Mouse (Mus musculus) cerebellum, postnatal 14 days (tissue): ENCODE results near the gene Tsfm.
"Not testable (repeated sequence)": the region's sequence is repeated elsewhere in the genome, so short reads cannot be mapped to it uniquely, and the experiment has no call there.

Experiments used
- DNase-seq, 2 experiments: peaks; one replicate each; pipeline ENCODE4 v3.0.0; 2021; ENCODE audit warnings: mixed read lengths in 2 of 2

Gene Tsfm

DNA sequence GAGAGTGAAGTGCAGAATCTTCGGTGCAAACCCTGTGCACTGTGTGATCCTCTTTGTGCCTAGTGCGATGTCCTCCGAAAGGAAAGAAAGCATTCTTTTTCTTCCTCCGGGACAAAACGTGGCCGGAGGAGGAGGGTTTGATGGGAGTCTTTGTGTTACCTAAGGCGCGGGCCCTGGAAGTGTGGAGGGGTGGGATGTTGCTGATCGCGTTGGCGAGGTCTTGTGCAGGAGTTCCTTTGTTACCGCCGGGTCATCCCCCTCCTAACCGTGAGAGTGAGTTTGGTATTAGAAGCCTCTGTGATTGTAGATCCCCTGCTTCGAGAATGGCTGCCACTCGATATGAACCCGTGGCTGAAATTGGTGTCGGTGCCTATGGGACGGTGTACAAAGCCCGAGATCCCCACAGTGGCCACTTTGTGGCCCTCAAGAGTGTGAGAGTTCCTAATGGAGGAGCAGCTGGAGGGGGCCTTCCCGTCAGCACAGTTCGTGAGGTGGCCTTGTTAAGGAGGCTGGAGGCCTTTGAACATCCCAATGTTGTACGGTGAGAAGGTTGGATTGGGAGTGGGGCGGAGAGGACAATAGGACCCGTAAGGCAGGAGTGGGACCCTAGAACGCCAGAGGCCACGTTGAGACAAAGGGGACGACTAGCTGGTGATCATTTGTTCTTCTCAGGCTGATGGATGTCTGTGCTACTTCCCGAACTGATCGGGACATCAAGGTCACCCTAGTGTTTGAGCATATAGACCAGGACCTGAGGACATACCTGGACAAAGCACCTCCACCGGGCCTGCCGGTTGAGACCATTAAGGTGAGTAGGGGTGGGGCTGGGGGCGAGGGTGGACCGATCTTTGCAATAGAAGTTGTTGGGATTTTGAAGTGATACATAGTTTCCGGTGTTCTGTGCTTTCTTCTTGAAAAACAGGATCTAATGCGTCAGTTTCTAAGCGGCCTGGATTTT lies 33.6 kb upstream of the Tsfm start:
- peak in 1 of 2 experiments; percentile 51 for DNase-seq

GRCm38 (mm10) chr10:127063239-127063872 lies 32.7 kb upstream of the Tsfm start, which contains the start of gene Cdk4:
Cdk4 (plus strand) TSS chr10:127063534.
- DNase-seq = peak; percentile 99 to 100

GRCm38 (mm10) chr10:127062503-127062902 lies 31.9 kb upstream of the Tsfm start:
- DNase-seq = peak in 1 of 2 experiments; percentile 33

- not testable (repeated sequence) for DNase-seq
Measured at GRCm38 (mm10) chr10:127062101-127062500, 31.5 kb upstream of the Tsfm start.

- no peak for DNase-seq
Measured at GRCm38 (mm10) chr10:127061513-127061912, 30.9 kb upstream of the Tsfm start.

DNA sequence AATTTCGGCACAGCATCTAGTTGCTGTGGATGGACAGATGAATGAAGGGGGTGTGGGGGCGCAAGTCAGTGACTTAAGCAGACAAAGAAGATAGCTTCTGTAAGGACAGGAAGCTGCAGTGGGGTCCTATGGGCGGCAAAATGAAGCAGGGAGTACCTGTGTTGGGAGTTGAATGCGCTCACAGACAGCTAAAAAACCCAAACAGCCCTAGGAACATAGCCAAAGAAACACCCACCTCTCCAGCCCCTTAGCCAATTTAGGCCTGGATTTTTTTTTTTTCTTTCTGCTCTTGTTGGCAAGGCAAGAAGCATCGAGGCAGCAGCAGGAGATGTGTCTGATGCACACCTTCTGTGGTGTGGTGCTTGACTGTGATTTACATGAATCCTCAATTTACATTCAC lies 30.4 kb upstream of the Tsfm start:
- peak in 1 of 2 experiments; percentile 36 for DNase-seq

DNA sequence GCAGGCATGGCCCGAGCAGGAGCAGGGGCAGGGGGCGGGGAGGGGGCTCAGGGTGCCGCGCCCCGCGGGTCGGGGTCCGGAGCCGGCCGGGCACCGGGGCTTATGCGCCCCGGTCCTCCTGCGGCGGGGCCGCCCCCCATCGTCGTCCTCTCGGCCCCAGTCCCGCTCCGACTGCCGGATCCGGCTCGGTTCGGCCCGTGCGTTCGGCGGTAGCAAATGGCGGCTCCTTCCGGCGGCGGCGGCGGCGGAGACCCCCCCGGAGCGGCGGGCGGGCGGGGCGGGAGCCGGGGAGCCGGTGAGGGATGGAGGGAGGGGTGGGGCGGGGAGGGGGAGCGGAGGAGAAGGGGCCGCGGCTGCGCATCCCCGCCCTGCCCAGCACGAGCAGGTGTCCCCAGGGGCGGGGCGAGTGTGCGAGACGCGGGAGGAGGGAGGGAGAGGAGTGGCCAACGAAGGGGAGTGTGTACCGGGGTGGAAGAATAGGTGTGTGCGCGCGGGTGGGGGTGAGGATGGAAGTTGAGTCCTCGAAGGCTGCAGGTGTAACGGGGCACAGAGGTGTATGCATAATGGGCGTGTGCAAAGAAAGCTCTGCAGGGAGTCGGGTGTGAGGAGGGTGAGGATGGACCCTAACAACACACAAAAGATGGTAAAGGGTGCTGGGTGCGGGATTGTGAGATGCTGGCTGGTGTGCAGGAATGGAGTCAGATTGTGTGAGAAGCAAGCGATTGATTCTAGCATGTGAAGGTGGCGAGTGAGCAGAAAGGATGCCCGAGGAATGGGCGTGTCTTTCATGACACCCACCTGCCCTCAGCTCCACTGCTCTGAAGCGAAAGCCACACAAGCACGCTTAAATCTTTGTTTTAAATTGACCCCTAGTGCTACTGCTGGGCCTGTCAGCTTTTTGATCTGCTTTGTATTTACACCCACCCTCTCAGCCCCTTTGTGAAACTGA lies 29.6 kb upstream of the Tsfm start, which contains the start of gene March9:
March9 (minus strand) TSS at position 217 of the 949 bp plus-strand sequence.
- peak; percentile 91 to 92 for DNase-seq

DNA sequence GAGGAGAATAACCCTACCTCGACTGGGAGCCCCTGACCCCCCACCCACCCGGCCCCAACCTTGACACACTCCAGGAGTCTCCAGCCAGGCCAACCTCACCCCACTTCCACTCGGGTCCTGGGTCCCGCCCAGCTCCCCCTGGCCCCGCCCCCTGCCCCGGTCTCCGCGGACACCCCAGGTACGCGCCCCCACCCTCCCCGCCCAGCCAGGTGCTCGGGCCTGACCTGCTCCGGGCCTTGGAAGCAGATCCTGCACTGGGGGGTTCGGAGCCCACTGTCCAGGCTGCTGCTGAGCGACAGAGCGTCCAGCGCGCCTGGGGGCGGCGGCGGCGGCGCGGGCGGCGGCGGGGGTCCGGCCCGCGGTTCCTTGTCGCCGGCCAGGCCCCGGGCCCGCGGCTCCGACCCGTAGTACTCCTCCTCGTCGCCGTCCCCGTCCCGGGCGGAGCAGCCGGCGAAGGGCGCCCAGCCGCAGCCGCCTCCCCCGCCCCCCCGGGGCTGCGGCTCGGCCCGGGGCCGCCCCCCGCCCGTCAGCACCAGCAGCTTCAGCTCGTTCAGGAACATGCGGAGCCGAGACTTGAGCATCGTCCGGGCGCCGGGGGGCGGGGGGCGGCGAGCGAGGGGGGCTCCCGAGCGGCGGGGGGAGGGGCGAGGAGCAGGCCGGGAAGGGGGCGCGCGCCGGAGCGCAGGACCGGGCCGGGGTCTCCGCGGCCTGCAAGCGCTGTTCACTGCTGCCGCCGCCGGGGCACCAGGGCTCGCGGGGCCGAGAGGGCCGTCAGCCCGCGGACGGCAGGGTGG lies 28.7 kb upstream of the Tsfm start:
- peak; percentile 52 to 66 for DNase-seq

GRCm38 (mm10) chr10:127058708-127059107 lies 28.1 kb upstream of the Tsfm start:
- DNase-seq = peak in 1 of 2 experiments; percentile 33

GRCm38 (mm10) chr10:127058161-127058560 lies 27.5 kb upstream of the Tsfm start:
- DNase-seq = peak; percentile 89 to 90

DNA sequence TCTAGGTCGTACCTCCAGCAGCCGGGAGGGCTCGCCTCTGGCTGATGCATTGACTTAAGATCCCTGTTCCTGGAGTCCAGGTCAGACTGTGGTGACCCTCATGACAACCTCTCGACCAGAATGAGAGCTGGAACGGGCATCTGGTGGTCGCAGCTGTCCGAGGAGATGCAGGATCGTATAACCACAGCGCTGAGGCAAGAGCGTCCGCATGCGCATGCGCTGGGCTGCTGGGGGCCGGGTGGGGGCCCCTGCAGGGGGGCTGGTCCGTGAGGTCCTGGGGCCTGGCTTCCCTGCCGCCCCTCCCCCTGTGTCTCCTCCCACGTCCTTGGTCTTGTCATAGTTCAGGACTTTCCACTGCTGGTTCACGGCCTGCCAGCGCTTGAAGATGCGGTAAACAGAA lies 25.9 kb upstream of the Tsfm start:
- DNase-seq = no peak

DNA sequence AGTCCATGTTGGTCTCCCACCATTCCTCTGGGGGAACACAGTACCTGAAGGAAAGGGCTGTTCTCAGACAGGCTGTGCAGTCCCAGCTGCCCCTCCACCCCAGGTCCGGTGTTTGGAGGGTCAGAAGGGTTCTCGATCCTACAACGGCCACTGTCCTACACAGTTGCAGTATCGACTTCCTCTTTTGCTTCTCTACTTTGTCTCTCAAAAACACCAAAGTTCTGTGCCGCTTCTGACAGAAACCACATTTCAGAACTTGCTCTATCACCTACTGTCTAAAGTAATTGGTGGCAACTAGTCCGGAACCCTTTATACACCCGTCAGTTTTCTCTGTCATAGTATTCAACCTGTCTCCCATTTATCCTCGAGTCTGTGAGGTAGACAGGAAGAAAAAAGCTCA lies 24.8 kb upstream of the Tsfm start:
- DNase-seq = no peak

- peak; percentile 55 to 58 for DNase-seq
Measured at GRCm38 (mm10) chr10:127054646-127055045, 24.0 kb upstream of the Tsfm start.

DNA sequence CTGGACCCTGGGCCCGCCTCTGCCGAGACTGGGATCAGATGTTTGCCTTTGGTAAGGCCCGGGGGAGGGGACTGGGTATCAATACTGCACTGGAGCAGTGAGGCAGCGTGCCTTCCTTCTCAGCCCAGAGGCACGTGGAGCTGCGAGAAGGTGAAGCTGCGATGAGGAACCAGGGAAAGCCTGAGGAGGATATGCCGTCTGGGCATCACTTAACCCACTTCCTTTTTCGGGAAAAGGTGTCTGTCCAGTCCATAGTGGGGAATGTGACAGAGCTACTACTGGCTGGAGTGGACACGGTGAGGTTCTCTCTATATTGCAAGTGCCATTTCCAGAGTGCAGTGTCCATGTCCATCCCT lies 19.5 kb upstream of the Tsfm start:
- DNase-seq = no peak

DNA sequence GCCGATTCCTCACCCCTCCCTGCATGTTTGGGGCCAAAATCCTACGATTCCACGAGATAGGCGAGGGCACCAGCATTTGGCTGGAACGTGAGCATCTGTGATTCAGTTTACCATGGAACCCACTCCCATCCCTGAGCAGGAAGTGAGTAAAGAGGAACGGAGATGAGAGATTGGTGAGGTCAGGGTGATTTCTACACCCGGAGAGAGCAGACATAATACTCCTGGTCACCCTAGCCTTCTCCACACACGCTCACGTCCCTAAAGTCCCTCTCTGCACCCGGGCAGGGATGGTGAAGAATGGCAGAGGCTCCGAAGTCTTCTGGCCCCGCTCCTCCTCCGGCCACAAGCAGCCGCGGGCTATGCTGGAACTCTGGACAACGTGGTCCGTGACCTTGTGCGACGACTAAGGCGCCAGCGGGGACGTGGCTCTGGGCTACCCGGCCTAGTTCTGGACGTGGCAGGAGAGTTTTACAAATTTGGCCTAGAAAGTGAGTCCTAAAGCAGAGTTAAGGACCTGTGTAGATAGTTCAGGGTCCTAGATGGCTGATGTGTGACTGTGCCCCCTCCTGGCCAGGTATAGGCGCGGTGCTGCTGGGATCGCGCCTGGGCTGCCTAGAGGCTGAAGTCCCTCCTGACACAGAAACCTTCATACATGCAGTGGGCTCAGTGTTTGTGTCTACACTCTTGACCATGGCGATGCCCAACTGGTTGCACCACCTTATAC lies 18.9 kb upstream of the Tsfm start:
- DNase-seq = no peak

DNA sequence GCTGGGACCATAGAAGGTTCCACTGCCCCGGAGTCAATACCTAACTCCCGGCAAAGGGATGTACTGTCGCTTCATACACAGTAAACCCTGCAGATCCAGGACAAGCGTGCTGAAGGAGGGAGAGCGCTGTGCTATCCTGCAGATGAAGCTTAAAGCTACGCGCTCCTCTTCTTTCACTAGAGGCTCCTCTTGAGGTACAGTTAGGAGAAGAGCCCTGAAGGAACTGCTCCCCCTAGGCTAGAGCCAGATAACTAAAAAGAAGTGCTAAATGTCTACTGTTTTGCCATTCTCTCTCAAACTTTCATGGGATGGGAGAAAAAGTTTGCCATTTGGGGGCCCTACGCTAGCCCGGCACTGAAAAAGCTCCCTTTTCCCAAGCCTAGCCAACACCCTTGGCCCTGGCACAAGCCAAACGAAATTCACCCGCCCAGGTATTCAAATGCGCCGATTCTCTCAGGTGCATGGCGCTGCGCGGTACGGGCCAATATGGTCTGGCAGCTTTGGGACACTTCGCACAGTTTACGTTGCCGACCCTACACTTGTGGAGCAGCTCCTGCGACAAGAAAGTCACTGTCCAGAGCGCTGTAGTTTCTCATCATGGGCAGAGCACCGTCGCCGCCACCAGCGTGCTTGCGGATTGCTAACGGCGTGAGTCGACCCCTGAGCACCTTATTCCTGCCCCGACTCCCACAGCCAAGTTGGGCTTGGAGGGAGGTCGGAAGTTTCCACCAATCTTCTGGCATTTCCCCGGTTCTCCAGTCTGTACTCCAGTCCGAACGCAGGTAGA lies 18.2 kb upstream of the Tsfm start:
- no peak for DNase-seq

GRCm38 (mm10) chr10:127047954-127048353 lies 17.3 kb upstream of the Tsfm start, which contains the start of gene Cyp27b1:
Cyp27b1 (plus strand) TSS chr10:127048250.
- no peak for DNase-seq

GRCm38 (mm10) chr10:127043187-127043586 lies 12.5 kb upstream of the Tsfm start:
- no peak for DNase-seq

- DNase-seq = no peak
Measured at GRCm38 (mm10) chr10:127042468-127043115, 12.0 kb upstream of the Tsfm start.
